Mouse (Mus musculus): ENCODE data around the gene Adck1. TPM values are rescaled to one million over a fixed set of nuclear protein-coding genes. Genes with fewer than 3 reads are reported as not detected.

Gene Adck1
- polyA plus RNA-seq (2015; fragmentation: Nextera tagmentation; extraction: Ambion mirVana) = 35.5 and 36.6 TPM in 2 replicates

DNA sequence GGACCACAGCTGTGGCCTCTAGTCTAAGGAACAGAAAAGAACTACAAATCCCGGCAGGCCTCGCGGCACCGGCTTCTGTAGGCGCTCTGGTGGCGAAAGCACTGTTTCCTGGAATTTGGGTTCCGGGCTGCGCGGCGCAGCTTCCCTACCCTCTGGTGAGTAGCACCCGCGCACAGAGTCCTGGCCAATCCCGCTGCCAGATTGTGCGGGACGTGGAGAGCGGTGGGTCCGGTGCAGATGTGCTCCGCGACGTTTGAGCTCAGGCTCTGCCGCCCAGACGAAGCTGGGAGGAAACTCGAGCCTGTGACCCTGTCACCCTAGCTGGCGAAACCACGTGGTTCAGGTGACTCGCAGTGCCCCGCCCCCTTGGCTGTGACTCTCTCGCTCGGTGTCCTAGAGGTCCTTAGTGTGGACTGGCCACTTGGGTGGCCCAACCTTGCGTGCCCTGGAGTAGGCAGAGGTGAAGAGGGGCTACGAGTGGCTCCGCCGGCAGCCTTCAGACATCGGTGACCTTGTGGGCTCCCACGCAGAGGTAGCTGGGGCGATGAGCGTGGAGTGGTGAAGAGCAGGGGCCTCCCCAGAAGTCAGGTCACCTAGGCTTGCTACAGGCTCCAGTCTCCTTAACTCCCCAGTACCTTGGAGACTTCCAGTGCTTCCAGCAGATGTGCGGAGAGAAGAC is at the start of gene Adck1:
Adck1 (plus strand) TSS at position 114 of the 679 bp plus-strand sequence.

DNA sequence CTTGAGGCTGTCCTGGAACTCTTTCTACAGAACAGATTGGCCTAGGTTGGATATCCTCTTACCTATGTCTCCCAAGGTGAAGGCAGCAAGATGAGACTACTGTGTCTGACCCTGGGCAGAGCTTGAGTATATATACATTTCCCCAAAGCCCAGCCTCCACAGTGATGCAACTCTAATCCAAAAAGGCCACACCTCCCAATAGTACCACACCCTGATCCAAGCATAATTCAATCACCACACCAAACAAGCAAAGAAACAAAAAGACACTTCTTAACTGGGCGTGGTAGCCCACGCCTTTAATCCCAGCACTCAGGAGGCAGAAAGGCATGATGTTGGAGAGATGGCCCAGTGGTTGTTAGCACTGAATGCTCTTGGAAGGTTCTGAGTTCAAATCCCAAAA is 36.4 kb upstream of the Adck1 start, which contains the start of gene Gm5039:
Gm5039 (minus strand) TSS at position 101 of the 400 bp plus-strand sequence.

Other genes starting within 250 kb of the Adck1 start
- gene Gm10436, start 178.4 kb upstream of the Adck1 start, polyA plus RNA-seq (2015; fragmentation: Nextera tagmentation; extraction: Ambion mirVana) = not detected in 2 replicates
- gene Gm8332, start 110.5 kb upstream of the Adck1 start, polyA plus RNA-seq (2015; fragmentation: Nextera tagmentation; extraction: Ambion mirVana) = not detected in 2 replicates
- gene Gm5662, start 86.1 kb upstream of the Adck1 start, polyA plus RNA-seq (2015; fragmentation: Nextera tagmentation; extraction: Ambion mirVana) = not detected in 2 replicates
- not detected in 2 replicates for gene Gm5039, start 36.5 kb upstream of the Adck1 start, polyA plus RNA-seq (2015; fragmentation: Nextera tagmentation; extraction: Ambion mirVana)